Mouse (Mus musculus) embryo, embryonic 11 days (tissue): Measurements from ENCODE around the gene Atp2b2.

Source experiments
- DNase-seq: peaks from one replicate; pipeline ENCODE4 v3.0.0-alpha.2; 2015

Gene Atp2b2

GRCm38 (mm10) chr6:113696582-113697221 is 345.7 kb downstream of the Atp2b2 start, which contains the start of gene Tatdn2:
TSS of gene Tatdn2 (plus strand) at chr6:113697050.
- DNase-seq = peak; percentile 99

GRCm38 (mm10) chr6:113695766-113696355 is 346.6 kb downstream of the Atp2b2 start:
- no peak for DNase-seq

DNA sequence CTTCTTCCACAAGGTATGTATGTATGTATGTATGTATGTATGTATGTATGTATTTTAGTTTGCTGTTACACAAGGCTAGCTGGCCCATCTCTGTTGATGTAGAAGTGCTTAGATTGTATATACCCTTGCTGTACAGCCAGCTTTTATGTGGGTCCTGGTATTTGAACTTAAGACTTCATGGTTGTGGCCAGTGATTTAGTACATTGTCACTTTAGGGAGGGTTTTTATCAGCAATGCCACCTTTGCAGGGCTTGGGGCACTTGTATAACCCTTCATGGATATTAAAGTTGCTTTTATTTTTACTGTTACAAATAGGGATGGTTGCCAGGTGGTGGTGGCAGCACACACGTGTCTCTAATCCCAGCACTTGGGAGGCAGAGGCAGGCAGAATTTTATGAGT is 347.2 kb downstream of the Atp2b2 start:
- DNase-seq = no peak
